Mouse (Mus musculus) spleen, adult 10 weeks (tissue): ENCODE measurements around the gene Zfp365. TPM values are rescaled to one million over a fixed set of nuclear protein-coding genes. Genes with fewer than 3 reads are reported as not detected.

Experiments used
- polyA plus RNA-seq: library from polyadenylated mRNA; stranded (reverse); fragments of 350-450 nt; fragmentation: Illumina TruSeq; extraction: RNeasy Lipid Tissue Mini Kit (QIAGEN cat#74804); gene quantifications from one replicate; pipeline ENCODE4 v1.2.3, GENCODE M21; 2015; ENCODE audit warnings: low replicate concordance; ENCODE audit not compliant: insufficient read depth

The Zfp365 gene
- 0.75 TPM for polyA plus RNA-seq

GRCm38 (mm10) chr10:67912337-67912776, at the start of gene Zfp365:
Gene Zfp365 (minus strand): TSS chr10:67912662.

Other genes with a start within 250 kb of the Zfp365 start
- gene Rtkn2, start 66.9 kb upstream of the Zfp365 start, polyA plus RNA-seq = 0.23 TPM